Mouse (Mus musculus) embryo, embryonic 11.5 days (tissue): ENCODE measurements at regions not wholly inside any gene's neighbourhood (a gene's known extent, or its start where the extent isn't known, plus 50 kb on each side); places are given as distances from the start of the nearest gene placed in this dataset.
A peak's percentile ranks its signal among the peaks of the same experiment; 100 is the strongest.

ENCODE experiments used
- DNase-seq: peaks from one replicate; pipeline ENCODE4 v3.0.0-alpha.2; 2012; ENCODE audit warnings: low read depth, low spot score

- DNase-seq, result no peak
These were observed 117.9 kb downstream of the Usp31 start for GRCm38 (mm10) chr7:121589088-121589605.

GRCm38 (mm10) chr7:121587713-121588112, 119.3 kb downstream of the Usp31 start:
- DNase-seq, result no peak

GRCm38 (mm10) chr7:121585721-121586120, 121.3 kb downstream of the Usp31 start:
- DNase-seq, result no peak

GRCm38 (mm10) chr7:121579497-121579896, 127.6 kb downstream of the Usp31 start:
- DNase-seq, result peak; percentile 23

- no peak for DNase-seq
These were observed 134.2 kb downstream of the Usp31 start for GRCm38 (mm10) chr7:121572681-121573335.

DNA sequence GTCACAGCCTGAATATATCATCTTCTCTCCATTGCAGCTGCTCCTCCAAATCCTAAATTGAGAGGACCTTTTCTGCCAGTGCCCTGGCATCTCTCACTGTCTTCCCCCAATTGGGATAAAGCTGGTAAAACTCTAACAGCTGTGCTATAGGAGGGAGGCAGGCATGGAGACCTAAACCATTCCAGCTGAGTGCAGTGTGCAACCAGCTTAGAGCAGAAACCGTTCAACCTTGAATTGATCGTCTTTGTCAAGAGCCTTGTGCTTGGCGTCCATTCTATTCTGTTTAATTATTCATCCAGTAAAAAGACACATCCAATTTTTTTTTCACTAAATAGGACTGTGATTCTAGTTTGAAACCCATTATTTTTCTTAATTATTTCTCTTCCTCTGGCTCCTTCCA, 135.3 kb downstream of the Usp31 start:
- DNase-seq, result no peak

DNA sequence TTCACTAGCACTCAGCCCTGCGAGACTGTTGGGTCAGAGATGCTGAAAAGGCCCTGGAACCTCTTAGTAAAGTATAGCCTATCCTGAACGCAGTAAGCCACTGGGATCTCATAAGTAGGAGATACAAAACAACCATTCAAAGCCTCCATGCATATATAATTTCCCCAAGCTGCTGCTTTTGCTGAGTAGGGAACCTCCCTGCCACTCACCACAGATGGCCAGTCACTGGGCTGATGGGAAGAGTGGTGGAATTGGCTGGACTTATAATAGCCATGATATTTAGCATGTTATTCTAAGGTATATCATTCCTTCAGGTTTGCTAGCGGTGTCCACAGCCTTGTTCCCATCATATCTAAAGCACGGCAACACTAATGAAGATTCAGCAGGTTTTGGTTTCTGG, 135.8 kb downstream of the Usp31 start:
- DNase-seq, result no peak

GRCm38 (mm10) chr7:121569248-121569647, 137.8 kb downstream of the Usp31 start:
- DNase-seq, result no peak

GRCm38 (mm10) chr7:121568064-121568463, 139.0 kb downstream of the Usp31 start:
- DNase-seq, result no peak

GRCm38 (mm10) chr7:121563526-121563925, 143.5 kb downstream of the Usp31 start:
- DNase-seq, result peak; percentile 24

DNA sequence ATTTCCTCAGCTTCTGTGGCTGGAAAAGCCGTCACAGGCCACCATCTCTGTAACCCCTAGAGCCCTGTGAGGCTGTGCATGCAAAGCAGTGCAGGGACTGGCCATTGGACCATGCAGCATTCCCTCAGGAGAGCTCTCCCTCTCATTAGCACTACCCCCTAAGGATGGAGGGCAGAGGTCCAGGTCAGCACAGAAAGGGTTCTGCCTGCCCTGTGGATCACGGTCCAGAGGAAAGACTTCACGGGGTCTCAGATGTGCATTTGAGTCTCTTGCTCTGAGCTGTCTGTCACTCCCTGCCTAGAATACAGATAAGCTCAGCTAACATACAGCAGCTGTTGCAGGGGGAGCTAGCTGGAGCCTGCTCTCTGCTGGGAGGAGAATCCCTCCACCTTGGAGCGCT, 151.6 kb downstream of the Usp31 start:
- no peak for DNase-seq
